Mouse (Mus musculus) heart, embryonic 13.5 days (tissue): ENCODE measurements at regions not wholly inside any gene's neighbourhood (a gene's known extent, or its start where the extent isn't known, plus 50 kb on each side); places are given as distances from the start of the nearest gene placed in this dataset.
A peak's percentile ranks its signal among the peaks of the same experiment; 100 is the strongest.

ENCODE experiments used
- ATAC-seq: fragments of 200-750 bp; cut with Nextera tagmentation; 2 replicates; pipeline ENCODE4 v1.8.0; 2017; ENCODE audit warnings: moderate TSS enrichment; ENCODE audit not compliant: insufficient number of reproducible peaks, low FRiP score, low TSS enrichment; ENCODE audit errors: extremely low read depth
- H3K27ac ChIP-seq: fragments of 300-500 bp; sonication (generic); replicated peaks from 2 replicates; pipeline ENCODE4 v1.5.1; 2015; ENCODE audit warnings: moderate library complexity, mild to moderate bottlenecking, inconsistent platforms
- H3K27me3 ChIP-seq: fragments of 300-500 bp; sonication (generic); replicated peaks from 2 replicates; pipeline ENCODE4 v1.6.1; 2015; ENCODE audit warnings: mild to moderate bottlenecking, inconsistent platforms
- H3K36me3 ChIP-seq: fragments of 300-500 bp; sonication (generic); 2 replicates; pipeline ENCODE4 v1.6.1; 2015; ENCODE audit warnings: mild to moderate bottlenecking, inconsistent platforms
- H3K4me1 ChIP-seq: fragments of 300-500 bp; sonication (generic); 2 replicates; pipeline ENCODE4 v1.6.1; 2015; ENCODE audit warnings: inconsistent platforms
- H3K4me2 ChIP-seq: fragments of 300-500 bp; sonication (generic); 2 replicates; pipeline ENCODE4 v1.6.1; 2015; ENCODE audit warnings: inconsistent platforms, mild to moderate bottlenecking, moderate library complexity
- H3K4me3 ChIP-seq: fragments of 300-500 bp; sonication (generic); 2 replicates; pipeline ENCODE4 v1.5.1; 2015; ENCODE audit warnings: moderate library complexity, mild to moderate bottlenecking, inconsistent platforms
- H3K9ac ChIP-seq: fragments of 300-500 bp; sonication (generic); 2 replicates; pipeline ENCODE4 v1.6.1; 2015; ENCODE audit warnings: inconsistent platforms, mild to moderate bottlenecking, moderate library complexity
- H3K9me3 ChIP-seq: fragments of 300-500 bp; sonication (generic); 2 replicates; pipeline ENCODE4 v1.6.1; 2016; ENCODE audit warnings: inconsistent platforms
- WGBS: fragments of 180-500 bp; shearing (Covaris S2); methylation state at CpG from one replicate; pipeline ENCODE4 v1.1.7; 2015; ENCODE audit warnings: mixed read lengths; 5-methylcytosine and 5-hydroxymethylcytosine counted together

- Histone ChIP-seq H3K27ac (no peak overlapping the region), H3K27me3 (no peaks in the 10 kb centered on the region), H3K4me3 (no peak overlapping the region), H3K4me1 (no peaks in the 10 kb centered on the region), H3K9me3 (no peaks in the 10 kb centered on the region), H3K36me3 (no peaks in the 10 kb centered on the region), H3K9ac (no peak overlapping the region), H3K4me2 (no peak overlapping the region)
- ATAC-seq, result no peak
- WGBS, result 91% methylated on average over 3 of the region's 3 CpGs
Observed at GRCm38 (mm10) chr3:143939068-143939709, 265.8 kb downstream of the Lmo4 start.

- Histone ChIP-seq H3K4me3 (no peak overlapping the region), H3K36me3 (no peaks in the 10 kb centered on the region), H3K27ac (no peak overlapping the region), H3K27me3 (no peaks in the 10 kb centered on the region), H3K9ac (no peak overlapping the region), H3K4me1 (no peaks in the 10 kb centered on the region), H3K9me3 (no peaks in the 10 kb centered on the region), H3K4me2 (no peak overlapping the region)
- WGBS, result 49% methylated on average over 6 of the region's 6 CpGs
- ATAC-seq, result no peak
Observed at GRCm38 (mm10) chr3:143925322-143925721, 279.7 kb downstream of the Lmo4 start.

GRCm38 (mm10) chr3:143919744-143920143, 285.3 kb downstream of the Lmo4 start:
- no peaks in the 10 kb centered on the region for H3K27me3 ChIP-seq
- H3K4me3 ChIP-seq, result no peak overlapping the region
- no peak overlapping the region for H3K9ac ChIP-seq
- H3K27ac ChIP-seq, result no peak overlapping the region
- H3K4me1 ChIP-seq, result peaks cover 6% of the 10 kb centered on the region
- H3K9me3 ChIP-seq, result no peaks in the 10 kb centered on the region
- WGBS, result 88% methylated on average over 1 of the region's 1 CpGs
- no peak overlapping the region for H3K4me2 ChIP-seq
- no peak for ATAC-seq
- H3K36me3 ChIP-seq, result no peaks in the 10 kb centered on the region

GRCm38 (mm10) chr3:143914341-143915217, 290.4 kb downstream of the Lmo4 start:
- Histone ChIP-seq H3K4me1 (peaks cover 19% of the 10 kb centered on the region), H3K27ac (peak overlapping the region; percentile 13; the same call in 1 of the 2 replicates), H3K9ac (no peak overlapping the region), H3K36me3 (no peaks in the 10 kb centered on the region), H3K27me3 (no peaks in the 10 kb centered on the region), H3K4me2 (0 out of 2 replicates have a peak overlapping the region, but pooled peaks have one; percentile 9), H3K9me3 (no peaks in the 10 kb centered on the region), H3K4me3 (no peak overlapping the region)
- ATAC-seq, result no peak; the same call in 1 of the 2 replicates
- 35% methylated on average over 6 of the region's 6 CpGs for WGBS

GRCm38 (mm10) chr3:143913044-143913574, 291.9 kb downstream of the Lmo4 start:
- no peaks in the 10 kb centered on the region for H3K9me3 ChIP-seq
- ATAC-seq, result no peak
- peaks cover 19% of the 10 kb centered on the region for H3K4me1 ChIP-seq
- H3K4me3 ChIP-seq, result no peak overlapping the region
- H3K27ac ChIP-seq, result no peak overlapping the region
- H3K27me3 ChIP-seq, result no peaks in the 10 kb centered on the region
- 61% methylated on average over 3 of the region's 3 CpGs for WGBS
- H3K4me2 ChIP-seq, result no peak overlapping the region
- no peaks in the 10 kb centered on the region for H3K36me3 ChIP-seq
- no peak overlapping the region for H3K9ac ChIP-seq

- no peak for ATAC-seq
- Histone ChIP-seq H3K4me1 (peaks cover 19% of the 10 kb centered on the region), H3K4me3 (no peak overlapping the region), H3K36me3 (no peaks in the 10 kb centered on the region), H3K27ac (no peak overlapping the region), H3K9me3 (no peaks in the 10 kb centered on the region), H3K27me3 (no peaks in the 10 kb centered on the region), H3K4me2 (no peak overlapping the region), H3K9ac (no peak overlapping the region)
- WGBS, result 74% methylated on average over 6 of the region's 6 CpGs
Observed at GRCm38 (mm10) chr3:143912433-143912832, 292.6 kb downstream of the Lmo4 start.

- Histone ChIP-seq H3K4me3 (no peak overlapping the region), H3K9me3 (no peaks in the 10 kb centered on the region), H3K36me3 (no peaks in the 10 kb centered on the region), H3K4me1 (peaks cover 9% of the 10 kb centered on the region), H3K27ac (no peak overlapping the region), H3K9ac (no peak overlapping the region), H3K27me3 (no peaks in the 10 kb centered on the region), H3K4me2 (no peak overlapping the region)
- WGBS, result 60% methylated on average over 6 of the region's 6 CpGs
- ATAC-seq, result no peak
Observed at GRCm38 (mm10) chr3:143909341-143909740, 295.7 kb downstream of the Lmo4 start.

- H3K9me3 ChIP-seq, result no peaks in the 10 kb centered on the region
- no peak overlapping the region for H3K9ac ChIP-seq
- no peak overlapping the region for H3K4me3 ChIP-seq
- ATAC-seq, result no peak
- no peaks in the 10 kb centered on the region for H3K36me3 ChIP-seq
- H3K27me3 ChIP-seq, result no peaks in the 10 kb centered on the region
- H3K4me1 ChIP-seq, result no peaks in the 10 kb centered on the region
- no peak overlapping the region for H3K4me2 ChIP-seq
- 72% methylated on average over 2 of the region's 2 CpGs for WGBS
- no peak overlapping the region for H3K27ac ChIP-seq
Observed at GRCm38 (mm10) chr3:143903421-143903820, 301.6 kb downstream of the Lmo4 start.

- no peaks in the 10 kb centered on the region for H3K4me1 ChIP-seq
- H3K9me3 ChIP-seq, result no peaks in the 10 kb centered on the region
- no peak overlapping the region for H3K4me2 ChIP-seq
- no peak for ATAC-seq
- no peak overlapping the region for H3K27ac ChIP-seq
- no peak overlapping the region for H3K9ac ChIP-seq
- 77% methylated on average over 2 of the region's 2 CpGs for WGBS
- no peaks in the 10 kb centered on the region for H3K27me3 ChIP-seq
- H3K4me3 ChIP-seq, result no peak overlapping the region
- H3K36me3 ChIP-seq, result no peaks in the 10 kb centered on the region
Observed at GRCm38 (mm10) chr3:143880813-143881212, 324.2 kb downstream of the Lmo4 start.

GRCm38 (mm10) chr3:143873876-143874275, 331.1 kb downstream of the Lmo4 start:
- no peak overlapping the region for H3K9ac ChIP-seq
- no peaks in the 10 kb centered on the region for H3K9me3 ChIP-seq
- WGBS, result 70% methylated on average over 3 of the region's 3 CpGs
- H3K27ac ChIP-seq, result no peak overlapping the region
- no peak for ATAC-seq
- no peaks in the 10 kb centered on the region for H3K27me3 ChIP-seq
- H3K36me3 ChIP-seq, result no peaks in the 10 kb centered on the region
- H3K4me1 ChIP-seq, result no peaks in the 10 kb centered on the region
- H3K4me3 ChIP-seq, result no peak overlapping the region
- H3K4me2 ChIP-seq, result no peak overlapping the region

- H3K4me3 ChIP-seq, result no peak overlapping the region
- H3K4me1 ChIP-seq, result peaks cover 11% of the 10 kb centered on the region; the same call in 1 of the 2 replicates
- 63% methylated on average over 4 of the region's 4 CpGs for whole genome bisulfite sequencing
- H3K9ac ChIP-seq, result no peak overlapping the region
- H3K27me3 ChIP-seq, result no peaks in the 10 kb centered on the region
- no peak for ATAC-seq
- no peaks in the 10 kb centered on the region for H3K9me3 ChIP-seq
- H3K27ac ChIP-seq, result no peak overlapping the region
- H3K4me2 ChIP-seq, result no peak overlapping the region
- H3K36me3 ChIP-seq, result no peaks in the 10 kb centered on the region
Observed at GRCm38 (mm10) chr3:143866521-143866920, 338.5 kb downstream of the Lmo4 start.
